Mouse (Mus musculus): Measurements from ENCODE around the gene Vcam1.

GRCm38 (mm10) chr3:116076739-116077138 lies 52.7 kb downstream of the Vcam1 start:
- TF ChIP-seq CTCF (IDR thresholded peaks at IDR 0.05; ENCODE audit: insufficient read depth, low read length) = no peak
- TF ChIP-seq POLR2A (IDR thresholded peaks at IDR 0.05; ENCODE audit: borderline replicate concordance, extremely low read depth, low read depth, low read length) = no peak

All from lung, adult 2 months (tissue).